Mouse (Mus musculus): ENCODE measurements around the gene Ppp1r1a.
A peak's percentile ranks its signal among the peaks of the same experiment; 100 is the strongest.

Ppp1r1a gene

GRCm38 (mm10) chr15:103537822-103538213 lies at the start of gene Ppp1r1a:
TSS of gene Ppp1r1a (minus strand) at chr15:103538003.
- DNase-seq (ENCODE audit: low spot score) = peak; percentile 62

DNA sequence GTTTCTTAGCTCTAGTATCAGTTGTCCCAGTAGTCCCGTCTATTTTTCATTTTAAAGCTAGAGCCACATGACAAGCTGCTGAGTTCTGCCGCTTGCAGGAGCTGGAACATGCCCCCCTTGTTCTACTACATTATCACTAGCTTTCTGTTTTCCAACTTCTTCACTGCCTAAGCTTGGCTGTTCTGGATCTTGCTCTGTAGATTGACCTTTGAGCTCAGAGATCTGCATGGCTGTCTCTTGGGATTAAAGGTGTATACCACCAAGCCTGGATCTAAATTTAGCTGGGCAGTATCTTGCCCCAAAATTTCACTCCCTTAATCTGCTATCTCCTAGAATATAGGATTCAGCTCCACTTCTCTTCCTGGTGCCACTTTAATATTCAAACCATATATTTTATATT lies 48.1 kb upstream of the Ppp1r1a start:
- DNase-seq (ENCODE audit: low spot score) = no peak

DNA sequence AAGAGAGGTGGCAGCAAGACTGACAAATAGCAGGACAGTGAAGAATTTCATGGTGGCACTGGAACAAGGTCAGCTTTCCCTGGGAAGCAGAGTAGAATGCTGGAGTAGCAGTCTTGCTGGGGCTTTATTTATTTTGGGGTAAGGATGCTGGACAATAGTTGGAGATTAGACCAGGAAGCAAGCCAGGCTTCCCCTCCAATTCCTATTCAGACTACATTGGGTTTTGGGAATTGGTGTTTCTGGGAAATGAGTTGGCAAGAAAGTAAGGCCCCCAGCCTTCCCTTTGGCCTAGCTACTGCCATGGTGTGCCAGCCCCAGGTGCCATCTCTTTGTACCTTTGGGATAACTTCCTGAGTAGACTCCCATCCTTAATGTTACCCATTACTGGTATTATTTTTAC lies 27.2 kb upstream of the Ppp1r1a start, which contains the start of gene Glycam1:
Gene Glycam1 (minus strand): TSS at position 101 of the 400 bp plus-strand sequence.
- DNase-seq (ENCODE audit: low spot score) = no peak

DNA sequence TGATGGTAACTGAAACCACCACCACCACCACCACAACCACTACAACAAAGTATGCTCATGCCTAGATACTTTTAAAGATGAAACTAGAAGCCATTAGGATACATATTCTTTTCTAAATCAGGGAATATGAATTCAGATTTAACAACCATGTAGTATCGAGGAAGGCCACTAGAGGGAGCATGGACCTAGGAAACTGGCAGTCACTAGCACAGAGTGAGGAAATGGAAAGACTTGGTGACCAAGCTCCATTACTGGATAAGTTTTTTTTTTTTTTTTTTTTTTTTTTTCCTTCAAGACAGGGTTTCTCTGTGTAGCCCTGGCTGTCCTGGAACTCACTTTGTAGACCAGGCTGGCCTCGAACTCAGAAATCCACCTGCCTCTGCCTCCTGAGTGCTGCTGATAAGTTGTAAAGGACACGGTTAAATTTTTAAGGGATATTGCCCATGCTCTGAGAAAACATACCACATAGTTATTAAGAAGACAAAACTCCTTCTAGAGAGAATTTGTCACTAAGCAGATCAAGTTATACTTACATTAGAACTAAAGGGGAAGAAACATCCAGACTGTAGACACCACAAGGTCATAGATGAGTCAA lies 14.4 kb upstream of the Ppp1r1a start:
- DNase-seq (ENCODE audit: low spot score) = peak; percentile 60

DNA sequence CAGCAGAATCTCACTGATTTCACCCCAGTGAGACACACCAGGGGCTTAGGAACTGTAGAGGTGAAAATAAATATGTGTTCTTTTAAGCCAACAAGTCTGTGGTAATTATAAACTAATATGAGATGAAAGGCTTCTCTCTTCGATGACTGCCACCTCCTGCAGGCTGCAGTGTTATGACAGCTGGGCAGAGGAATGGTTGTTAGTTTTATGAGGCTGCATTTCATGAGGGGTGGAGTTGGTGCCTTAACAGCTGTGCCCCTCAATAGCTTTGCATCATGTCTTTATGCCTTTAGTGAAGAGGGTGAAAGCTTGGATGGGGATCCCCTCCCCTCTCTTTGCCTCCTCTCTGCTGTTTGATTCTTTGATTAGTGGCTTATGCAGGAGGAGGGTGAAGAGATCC lies 13.2 kb upstream of the Ppp1r1a start:
- no peak for DNase-seq (ENCODE audit: low spot score)

GRCm38 (mm10) chr15:103549475-103549874 lies 11.7 kb upstream of the Ppp1r1a start:
- no peak for DNase-seq (ENCODE audit: low spot score)

DNA sequence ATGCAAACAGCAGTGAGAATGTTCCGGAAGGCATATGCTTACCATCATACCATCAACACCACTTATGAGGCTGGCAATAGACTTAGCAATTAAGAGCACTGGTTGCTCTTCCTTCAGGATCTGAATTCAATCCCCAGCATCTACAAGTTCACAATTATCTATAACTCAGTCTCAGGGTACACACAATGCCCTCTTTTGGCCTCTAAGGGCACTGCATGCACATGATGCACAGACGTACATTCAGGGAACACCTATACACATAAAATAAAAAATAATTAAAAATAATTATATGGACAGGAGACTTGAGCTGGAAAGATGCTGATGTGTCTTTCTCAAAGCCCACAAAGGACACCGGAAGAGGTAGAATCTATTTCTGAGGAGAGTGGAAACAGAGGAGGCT lies 10.2 kb upstream of the Ppp1r1a start:
- no peak for DNase-seq (ENCODE audit: low spot score)

DNA sequence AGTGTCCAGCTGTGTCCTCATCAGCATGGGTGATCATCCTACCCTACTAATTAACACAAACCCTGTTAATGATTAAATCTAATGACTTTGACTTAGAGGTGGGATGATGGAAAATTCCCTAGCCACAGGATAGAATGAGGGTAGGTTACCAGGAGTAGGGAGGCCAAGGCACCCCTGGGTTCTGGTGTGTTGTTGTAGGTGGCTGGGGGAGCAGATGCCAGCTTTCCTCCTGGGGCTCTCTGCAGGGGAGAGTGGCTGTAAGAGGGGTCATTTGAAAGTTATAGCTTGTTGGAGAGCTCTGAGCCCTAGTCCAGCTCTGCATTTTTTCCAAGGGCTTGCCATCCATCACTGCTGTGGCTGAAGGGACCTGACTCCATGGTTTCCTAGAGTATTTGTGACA lies 4.7 kb upstream of the Ppp1r1a start:
- peak; percentile 15 for DNase-seq (ENCODE audit: low spot score)

GRCm38 (mm10) chr15:103540646-103541045 lies 2.8 kb upstream of the Ppp1r1a start:
- no peak for DNase-seq (ENCODE audit: low spot score)

DNA sequence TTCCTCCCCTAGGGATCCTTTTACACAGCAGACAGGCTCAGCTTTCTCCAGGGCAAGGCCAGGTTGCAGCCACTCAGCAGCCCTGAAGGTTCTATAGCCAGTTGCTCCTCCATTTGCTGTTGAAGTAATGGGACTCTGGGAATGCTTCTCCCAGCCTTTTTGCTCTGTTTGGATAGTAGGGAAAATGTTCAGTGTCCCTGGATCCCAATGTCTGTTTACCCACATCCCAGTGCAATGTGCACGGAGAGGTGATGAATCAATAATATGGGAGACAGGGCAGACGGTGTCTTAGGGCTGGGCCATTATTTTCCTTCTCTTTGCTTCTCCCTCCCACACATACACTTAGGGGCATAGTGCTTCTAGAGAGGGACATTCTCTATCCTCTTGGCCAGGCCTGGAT lies 1.5 kb upstream of the Ppp1r1a start:
- no peak for DNase-seq (ENCODE audit: low spot score)

DNA sequence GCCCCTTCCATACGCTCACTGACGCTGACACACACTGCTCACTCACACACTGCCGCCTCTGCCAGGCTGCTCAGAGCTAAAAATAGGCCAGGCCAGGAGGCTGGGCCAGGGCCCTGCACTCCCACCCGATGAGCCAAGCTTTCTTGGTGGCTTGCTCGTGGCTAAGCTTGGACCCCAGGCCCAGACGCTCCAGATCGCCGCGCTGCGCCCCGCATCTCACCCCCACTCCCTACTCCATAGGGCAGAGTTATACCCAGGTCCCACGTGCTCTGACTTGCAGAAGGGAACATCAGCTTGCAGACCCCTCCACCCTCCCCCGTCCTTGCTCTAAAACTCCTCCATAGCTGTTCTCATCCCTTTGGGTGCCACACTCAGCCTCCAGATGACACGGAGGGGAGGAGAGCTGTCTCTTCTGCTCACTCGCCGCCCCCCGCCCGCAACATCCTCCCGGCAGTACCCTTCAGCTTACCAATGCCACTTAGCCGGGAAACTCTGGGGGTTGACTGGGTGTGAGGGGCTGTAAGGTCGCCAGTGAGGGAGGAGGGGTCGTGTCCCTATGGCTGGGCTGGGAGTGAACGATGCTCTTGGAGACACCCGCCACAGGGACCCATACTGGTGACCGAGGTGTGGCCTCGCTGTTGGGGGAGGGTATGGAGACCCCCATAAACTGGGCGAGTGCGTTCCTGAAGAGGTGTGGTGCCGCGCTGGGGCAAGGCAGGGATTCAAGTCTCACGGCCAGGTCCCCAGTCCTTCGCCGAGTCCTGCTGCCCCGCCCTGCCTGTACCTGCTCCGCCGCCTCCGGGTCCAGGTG lies 587 bp downstream of the Ppp1r1a start:
- DNase-seq (ENCODE audit: low spot score) = no peak

GRCm38 (mm10) chr15:103536456-103536855 lies 1.3 kb downstream of the Ppp1r1a start:
- DNase-seq (ENCODE audit: low spot score) = no peak

DNA sequence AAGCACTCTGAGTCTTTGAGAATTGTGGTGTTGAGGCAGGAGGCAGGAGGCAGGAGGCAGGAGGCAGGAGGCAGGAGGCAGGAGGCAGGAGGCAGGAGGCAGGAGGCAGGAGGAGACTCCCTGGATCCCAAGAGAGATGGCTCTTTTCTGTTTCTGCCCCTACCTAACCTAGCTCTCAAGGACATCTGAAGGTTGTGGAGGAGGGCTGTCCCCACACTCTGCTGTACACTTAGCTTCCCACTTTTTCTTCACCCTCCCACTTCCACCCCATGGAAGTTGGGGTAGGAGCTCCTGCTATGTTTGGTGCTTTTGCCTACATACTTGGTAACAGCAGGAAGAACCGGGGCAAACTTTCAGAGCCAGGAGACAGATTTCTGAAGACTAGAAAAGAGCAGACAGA lies 2.0 kb downstream of the Ppp1r1a start:
- no peak for DNase-seq (ENCODE audit: low spot score)

DNA sequence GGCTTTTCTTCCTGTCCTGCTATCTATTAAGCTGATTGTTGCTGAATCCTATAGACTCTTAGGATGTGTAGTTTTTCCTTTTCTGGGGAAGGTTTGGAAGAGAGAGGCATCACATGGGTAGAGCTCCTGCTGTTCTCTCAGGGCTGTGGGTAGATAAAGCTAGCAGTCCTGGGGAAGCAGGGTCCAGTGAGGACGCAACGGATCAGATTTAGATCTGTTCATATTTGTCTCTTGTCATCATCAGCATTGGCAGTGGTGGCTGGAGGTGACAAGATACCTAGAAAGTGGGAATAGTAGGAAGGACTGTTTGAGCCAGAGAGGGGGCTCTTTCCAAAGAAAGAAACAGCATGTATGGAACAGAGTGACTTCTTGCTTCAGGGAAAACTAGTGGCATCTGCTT lies 2.8 kb downstream of the Ppp1r1a start:
- DNase-seq (ENCODE audit: low spot score) = no peak

DNA sequence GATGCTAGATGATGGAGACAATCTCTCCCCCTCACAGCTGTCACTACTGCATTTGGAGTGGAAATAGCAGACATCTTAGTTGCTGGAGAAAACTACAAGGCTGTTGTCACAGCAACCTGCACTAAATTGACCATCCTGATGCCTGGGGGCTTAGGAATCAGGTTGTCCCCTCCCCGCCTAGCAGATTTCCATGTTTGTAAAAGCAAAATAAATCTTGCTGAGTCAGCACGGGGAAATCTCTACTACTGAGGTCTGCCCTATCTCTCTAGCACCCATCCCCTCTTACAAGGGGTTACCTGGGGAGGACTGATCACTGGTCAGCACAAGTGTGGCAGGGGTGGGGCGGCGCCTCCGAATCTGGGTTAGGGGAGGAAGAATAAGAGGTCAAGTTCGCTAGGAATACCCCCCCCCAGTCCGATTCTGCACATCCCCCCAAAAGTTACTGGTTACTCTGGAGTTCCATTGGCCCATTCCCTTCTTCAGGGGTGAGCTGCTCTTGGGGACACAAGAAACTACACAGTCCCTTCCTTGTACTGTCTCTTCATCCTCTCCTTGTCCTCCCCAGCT lies 3.7 kb downstream of the Ppp1r1a start:
- DNase-seq (ENCODE audit: low spot score) = no peak

DNA sequence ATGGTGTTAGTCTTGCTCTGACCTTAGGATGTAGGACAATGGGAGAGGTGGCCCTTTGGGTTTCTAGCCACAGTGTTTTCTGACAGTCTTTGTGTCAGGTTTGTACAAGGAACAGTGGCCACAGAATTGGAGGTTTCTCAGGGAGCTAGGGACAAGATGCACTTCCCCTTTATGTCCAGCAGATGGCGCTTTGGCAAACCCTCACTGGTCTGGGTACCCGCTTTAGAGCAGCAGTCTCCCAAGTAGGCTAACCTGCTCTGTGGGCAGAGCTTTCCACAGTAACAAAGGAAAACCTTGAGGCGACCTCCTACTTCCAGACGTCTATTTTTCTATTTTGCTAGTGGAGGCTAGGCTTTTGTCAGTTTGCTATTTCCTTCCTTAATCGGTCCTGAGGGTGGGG lies 7.4 kb downstream of the Ppp1r1a start:
- peak; percentile 52 for DNase-seq (ENCODE audit: low spot score)

DNA sequence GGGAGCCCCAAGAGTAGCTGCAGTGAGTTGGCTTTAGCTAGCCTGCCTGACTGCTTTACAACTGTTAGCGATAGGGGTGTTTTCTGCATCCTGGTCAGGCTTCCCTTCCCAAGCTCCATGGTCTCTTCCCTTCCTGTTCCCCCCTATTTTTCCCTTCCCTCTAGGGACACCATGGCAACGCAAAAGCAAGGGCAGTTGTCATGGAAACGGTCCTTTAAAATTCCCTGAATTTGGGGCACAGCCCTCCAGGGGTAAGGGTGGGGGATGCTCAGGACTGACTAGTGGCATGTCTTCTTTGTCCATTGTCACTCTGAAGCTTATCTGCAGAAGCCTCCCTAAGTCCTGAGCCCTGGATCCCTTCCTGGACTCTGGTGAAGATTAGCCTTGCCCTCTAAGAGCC lies 14.6 kb downstream of the Ppp1r1a start:
- DNase-seq (ENCODE audit: low spot score) = no peak

DNA sequence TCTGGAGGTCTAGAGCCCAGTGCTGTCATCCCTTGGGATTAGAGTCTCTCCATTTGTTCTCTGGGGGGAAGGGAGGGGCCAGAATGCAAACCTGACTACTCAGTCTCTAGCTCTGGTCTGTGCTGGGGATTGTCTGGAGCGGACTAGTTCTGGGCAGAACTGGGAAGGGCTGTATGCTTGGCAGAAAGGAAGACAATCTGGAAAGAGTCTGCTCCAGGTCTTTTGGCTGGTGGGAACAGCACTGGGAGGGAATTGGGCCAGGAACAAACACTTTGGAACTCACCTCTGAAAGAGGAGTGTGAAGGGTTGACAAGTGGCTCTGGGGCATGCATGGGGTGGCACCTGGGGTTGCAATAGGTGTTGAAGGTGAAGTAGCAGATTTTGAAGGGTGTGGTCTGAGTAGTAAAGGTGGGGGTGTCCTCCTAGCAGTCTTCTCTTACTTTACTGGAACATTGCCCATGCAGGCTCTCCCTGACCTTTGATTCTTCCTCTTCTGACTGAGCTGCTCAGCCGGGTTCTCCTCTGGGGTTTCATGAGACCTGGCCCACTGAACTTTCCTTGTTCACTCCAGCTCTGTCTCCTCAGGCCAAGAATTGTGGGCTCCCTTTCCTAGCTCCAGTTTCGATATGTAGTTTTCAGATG lies 15.2 kb downstream of the Ppp1r1a start:
- DNase-seq (ENCODE audit: low spot score) = no peak

DNA sequence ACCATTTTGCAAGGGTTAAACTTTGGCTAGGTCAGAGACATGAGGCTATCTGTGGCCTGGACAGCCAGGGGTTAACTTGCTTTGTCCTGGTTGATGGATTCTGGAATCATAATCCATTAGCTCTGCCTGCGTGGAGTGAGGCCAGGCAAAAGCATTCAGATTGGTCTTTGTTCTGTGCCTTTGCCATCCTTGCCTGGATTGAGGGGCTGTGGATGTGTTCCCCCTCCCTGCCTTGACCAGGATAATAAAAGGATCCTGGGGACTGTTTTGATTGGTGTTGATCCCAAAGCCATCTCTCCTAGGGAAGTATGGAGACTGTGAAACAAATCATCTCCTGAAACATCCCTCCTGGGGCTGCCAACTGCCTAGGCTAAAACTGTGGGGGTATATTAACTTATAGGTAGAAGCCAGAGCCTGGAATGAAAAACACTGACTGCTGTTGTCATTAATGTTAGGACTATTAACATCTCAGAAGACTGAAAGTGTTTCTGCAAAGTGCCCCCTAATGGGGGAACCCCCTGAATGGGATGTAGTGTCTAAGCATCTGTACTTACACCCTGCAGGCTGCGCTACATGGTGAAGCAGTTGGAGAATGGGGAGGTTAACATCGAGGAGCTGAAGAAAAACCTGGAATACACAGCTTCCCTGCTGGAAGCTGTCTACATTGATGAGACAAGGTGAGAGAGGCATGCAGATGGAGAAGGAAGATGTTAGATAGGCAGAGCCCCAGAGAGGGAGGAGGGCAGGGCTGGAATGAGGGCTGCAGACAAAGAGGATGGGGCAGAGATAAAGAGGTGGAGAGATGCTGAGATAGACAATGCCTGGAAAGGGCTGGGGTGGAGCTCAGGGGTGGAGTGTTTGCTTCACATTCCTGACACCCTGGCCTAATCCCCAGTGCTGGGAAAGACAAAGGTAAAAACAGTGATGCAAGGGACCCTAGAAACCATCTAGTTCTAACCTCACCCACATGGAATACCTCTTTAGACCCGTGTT lies 18.1 kb downstream of the Ppp1r1a start:
- no peak for DNase-seq (ENCODE audit: low spot score)

DNA sequence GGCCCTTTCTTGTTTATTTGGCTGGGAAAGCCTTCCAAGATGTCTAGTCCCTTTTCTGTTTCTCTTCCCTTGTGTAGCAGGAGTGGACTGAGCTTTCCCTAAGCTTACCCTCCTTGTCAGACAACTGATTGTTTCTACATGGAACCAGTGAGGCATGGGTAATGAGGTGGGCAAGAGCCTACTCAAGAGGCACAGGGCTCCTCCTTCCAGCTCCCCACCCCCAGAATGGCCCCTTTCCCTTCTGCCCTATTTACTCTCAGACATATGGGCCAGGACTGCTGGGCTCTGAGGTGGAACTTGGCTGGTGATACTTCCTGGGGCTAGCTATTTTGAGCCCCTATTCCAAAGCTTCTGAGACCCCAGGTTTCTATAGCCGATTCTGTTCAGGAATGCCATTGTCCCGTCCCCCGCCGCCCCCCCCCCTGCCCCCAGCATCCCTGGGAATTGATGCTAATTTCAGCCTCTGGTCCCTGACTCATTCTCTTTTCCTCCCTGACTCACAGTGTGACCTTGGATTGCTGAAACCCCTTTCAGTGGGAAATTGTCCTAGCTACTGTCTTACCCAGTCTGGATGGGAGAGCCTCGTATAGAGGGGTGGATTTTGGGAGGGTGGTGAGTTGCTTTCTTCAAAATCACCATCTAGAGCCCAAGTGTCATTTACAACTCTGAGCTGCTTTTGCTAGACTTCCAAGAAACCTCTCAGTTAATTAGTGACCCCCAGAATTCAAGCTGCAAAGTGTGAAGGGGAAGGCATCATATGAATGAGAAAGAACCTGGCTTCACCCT lies 19.0 kb downstream of the Ppp1r1a start:
- DNase-seq (ENCODE audit: low spot score) = no peak

DNA sequence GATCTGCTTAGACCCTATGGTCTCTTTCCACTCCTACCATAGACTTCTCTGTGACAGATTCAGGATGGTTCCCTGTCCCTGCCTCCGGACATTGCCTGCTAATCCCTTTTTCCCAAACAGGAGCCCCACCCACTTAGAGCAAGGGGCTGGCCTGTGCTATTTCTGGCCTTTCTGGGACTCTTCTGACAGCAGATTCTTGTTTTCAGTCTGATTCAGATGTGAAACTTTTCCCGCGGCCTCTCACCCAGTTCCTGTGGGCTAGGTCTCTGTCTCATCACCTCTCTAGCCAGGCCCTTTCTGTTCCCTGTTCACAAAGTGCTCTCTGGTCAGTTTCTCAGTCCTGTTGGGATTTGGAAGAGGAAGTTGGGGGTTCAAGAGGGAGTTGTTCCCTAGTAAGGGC lies 22.9 kb downstream of the Ppp1r1a start:
- DNase-seq (ENCODE audit: low spot score) = no peak

All from testis, postnatal 10 days (tissue).